Mouse (Mus musculus) hindbrain, embryonic 12.5 days (tissue): ENCODE results near the gene Ttc30b. TPM values are rescaled to one million over a fixed set of nuclear protein-coding genes. Genes with fewer than 3 reads are reported as not detected.
"Not testable (repeated sequence)": the region's sequence is repeated elsewhere in the genome, so short reads cannot be mapped to it uniquely, and the experiment has no call there.

Experiments used
- ATAC-seq: fragments of 200-750 bp; cut with Nextera tagmentation; 2 replicates; pipeline ENCODE4 v1.8.0; 2017; ENCODE audit warnings: moderate TSS enrichment; ENCODE audit not compliant: low FRiP score
- H3K27ac ChIP-seq: fragments of 300-500 bp; sonication (generic); 2 replicates; pipeline ENCODE4 v1.5.1; 2016; ENCODE audit warnings: mild to moderate bottlenecking
- H3K27me3 ChIP-seq: fragments of 300-500 bp; sonication (generic); 2 replicates; pipeline ENCODE4 v1.6.1; 2016; ENCODE audit warnings: mild to moderate bottlenecking
- H3K36me3 ChIP-seq: fragments of 300-500 bp; sonication (generic); 2 replicates; pipeline ENCODE4 v1.6.1; 2016; ENCODE audit warnings: mild to moderate bottlenecking
- H3K4me1 ChIP-seq: fragments of 300-500 bp; sonication (generic); 2 replicates; pipeline ENCODE4 v1.6.1; 2016
- H3K4me2 ChIP-seq: fragments of 300-500 bp; sonication (generic); replicated peaks from 2 replicates; pipeline ENCODE4 v1.6.1; 2016; ENCODE audit warnings: mild to moderate bottlenecking
- H3K4me3 ChIP-seq: fragments of 300-500 bp; sonication (generic); 2 replicates; pipeline ENCODE4 v1.5.1; 2016; ENCODE audit warnings: mild to moderate bottlenecking
- H3K9ac ChIP-seq: fragments of 300-500 bp; sonication (generic); 2 replicates; pipeline ENCODE4 v1.6.1; 2016; ENCODE audit warnings: mild to moderate bottlenecking, moderate library complexity
- H3K9me3 ChIP-seq: fragments of 300-500 bp; sonication (generic); replicated peaks from 2 replicates; pipeline ENCODE4 v1.6.1; 2016; ENCODE audit warnings: mild to moderate bottlenecking
- WGBS: fragments of 180-500 bp; shearing (Covaris S2); methylation state at CpG from one replicate; pipeline ENCODE4 v1.1.7; 2016; 5-methylcytosine and 5-hydroxymethylcytosine counted together
- polyA plus RNA-seq: library from polyadenylated mRNA; unstranded; fragments of >200 nt; fragmentation: Nextera tagmentation; extraction: Ambion mirVana; gene quantifications from 2 replicates; pipeline ENCODE4 v1.2.1, GENCODE M21; 2016

Gene Ttc30b
- polyA plus RNA-seq: 14.4 and 15.3 TPM in 2 replicates

- ATAC-seq: peak; percentile 92
- Histone ChIP-seq H3K27me3 (no peaks in the 10 kb centered on the region), H3K4me3 (peak within 1 kb of the TSS; percentile 46), H3K27ac (peak within 1 kb of the TSS; percentile 82), H3K36me3 (no peaks in the 10 kb centered on the region), H3K9ac (peak within 1 kb of the TSS; percentile 59), H3K4me2 (peak within 1 kb of the TSS; percentile 63), H3K9me3 (no peaks in the 10 kb centered on the region), H3K4me1 (peaks cover 4% of the 10 kb centered on the region; the same call in 1 of the 2 replicates)
- 5% methylated on average over 41 of the region's 42 CpGs for WGBS
Observed at GRCm38 (mm10) chr2:75938117-75939063, at the start of gene Ttc30b. TSS of gene Ttc30b (minus strand) at chr2:75938585.

GRCm38 (mm10) chr2:75987739-75988138 is 49.4 kb upstream of the Ttc30b start:
- no peak overlapping the region for H3K4me3 ChIP-seq
- WGBS: 68% methylated on average over 9 of the region's 9 CpGs
- H3K4me2 ChIP-seq: no peak overlapping the region
- H3K9me3 ChIP-seq: no peaks in the 10 kb centered on the region
- H3K36me3 ChIP-seq: no peaks in the 10 kb centered on the region
- ATAC-seq: no peak
- peaks cover 31% of the 10 kb centered on the region for H3K4me1 ChIP-seq
- H3K27ac ChIP-seq: peak overlapping the region; percentile 90
- no peaks in the 10 kb centered on the region for H3K27me3 ChIP-seq
- H3K9ac ChIP-seq: no peak overlapping the region

GRCm38 (mm10) chr2:75985124-75985523 is 46.7 kb upstream of the Ttc30b start:
- no peak overlapping the region for H3K4me3 ChIP-seq
- WGBS: 9% methylated on average over 2 of the region's 2 CpGs
- H3K27me3 ChIP-seq: no peaks in the 10 kb centered on the region
- H3K4me2 ChIP-seq: no peak overlapping the region
- peak; percentile 59; the same call in 1 of the 2 replicates for ATAC-seq
- no peaks in the 10 kb centered on the region for H3K9me3 ChIP-seq
- 0 out of 2 replicates have a peak overlapping the region, but pooled peaks have one; percentile 6 for H3K9ac ChIP-seq
- peak overlapping the region; percentile 68 for H3K27ac ChIP-seq
- H3K36me3 ChIP-seq: no peaks in the 10 kb centered on the region
- H3K4me1 ChIP-seq: peaks cover 23% of the 10 kb centered on the region

- WGBS: 75% methylated on average over 3 of the region's 3 CpGs
- no peak overlapping the region for H3K27ac ChIP-seq
Observed at GRCm38 (mm10) chr2:75983847-75984246, 45.5 kb upstream of the Ttc30b start.

GRCm38 (mm10) chr2:75983091-75983490 is 44.7 kb upstream of the Ttc30b start:
- no peaks in the 10 kb centered on the region for H3K9me3 ChIP-seq
- WGBS: 95% methylated on average over 3 of the region's 3 CpGs
- no peak overlapping the region for H3K9ac ChIP-seq
- H3K27me3 ChIP-seq: no peaks in the 10 kb centered on the region
- no peak for ATAC-seq
- no peak overlapping the region for H3K4me2 ChIP-seq
- H3K27ac ChIP-seq: no peak overlapping the region
- no peak overlapping the region for H3K4me3 ChIP-seq
- H3K4me1 ChIP-seq: peaks cover 13% of the 10 kb centered on the region
- H3K36me3 ChIP-seq: no peaks in the 10 kb centered on the region

More at GRCm38 (mm10) chr2:75983847-75984246, 45.5 kb upstream of the Ttc30b start:
- Histone ChIP-seq H3K27me3 (no peaks in the 10 kb centered on the region), H3K4me3 (no peak overlapping the region), H3K36me3 (no peaks in the 10 kb centered on the region), H3K4me1 (peaks cover 20% of the 10 kb centered on the region), H3K9me3 (no peaks in the 10 kb centered on the region), H3K9ac (no peak overlapping the region), H3K4me2 (no peak overlapping the region)
- ATAC-seq: no peak

GRCm38 (mm10) chr2:75982626-75983025 is 44.2 kb upstream of the Ttc30b start:
- peaks cover 8% of the 10 kb centered on the region for H3K4me1 ChIP-seq
- no peak overlapping the region for H3K4me3 ChIP-seq
- no peaks in the 10 kb centered on the region for H3K9me3 ChIP-seq
- H3K27ac ChIP-seq: no peak overlapping the region
- WGBS: 97% methylated on average over 4 of the region's 4 CpGs
- no peak overlapping the region for H3K4me2 ChIP-seq
- no peaks in the 10 kb centered on the region for H3K36me3 ChIP-seq
- no peak for ATAC-seq
- no peaks in the 10 kb centered on the region for H3K27me3 ChIP-seq
- no peak overlapping the region for H3K9ac ChIP-seq

GRCm38 (mm10) chr2:75981440-75982081 is 43.2 kb upstream of the Ttc30b start, which contains the start of gene Ttc30a1:
TSS of gene Ttc30a1 (minus strand) at chr2:75981967.
- peak; percentile 71 for ATAC-seq
- Histone ChIP-seq H3K4me2 (peak within 1 kb of the TSS; percentile 64), H3K9ac (peak within 1 kb of the TSS; percentile 53), H3K4me3 (peak within 1 kb of the TSS; percentile 45)
- not testable (repeated sequence) for H3K9me3 ChIP-seq, H3K27me3 ChIP-seq, H3K27ac ChIP-seq, H3K36me3 ChIP-seq, H3K4me1 ChIP-seq
- WGBS: 4% methylated on average over 33 of the region's 34 CpGs

- 95% methylated on average over 13 of the region's 13 CpGs for WGBS
- not testable (repeated sequence) for H3K27me3 ChIP-seq, ATAC-seq, H3K4me1 ChIP-seq, H3K9me3 ChIP-seq, H3K9ac ChIP-seq, H3K36me3 ChIP-seq, H3K27ac ChIP-seq
- peak overlapping the region; percentile 64 for H3K4me2 ChIP-seq
- H3K4me3 ChIP-seq: peak overlapping the region; percentile 45
Observed at GRCm38 (mm10) chr2:75980933-75981439, 42.6 kb upstream of the Ttc30b start.

GRCm38 (mm10) chr2:75977752-75978368 is 39.5 kb upstream of the Ttc30b start, which contains the start of gene Ttc30a2:
TSS of gene Ttc30a2 (minus strand) at chr2:75978170.
- 22% methylated on average over 20 of the region's 24 CpGs for WGBS
- ATAC-seq: not testable (repeated sequence)
- H3K4me2 ChIP-seq: peak within 1 kb of the TSS; percentile 19; the same call in 1 of the 2 replicates

GRCm38 (mm10) chr2:75976070-75976469 is 37.7 kb upstream of the Ttc30b start:
- not testable (repeated sequence) for H3K9me3 ChIP-seq, H3K36me3 ChIP-seq, H3K27ac ChIP-seq, H3K4me1 ChIP-seq, H3K4me3 ChIP-seq, ATAC-seq, H3K27me3 ChIP-seq, H3K4me2 ChIP-seq, H3K9ac ChIP-seq
- WGBS: 91% methylated on average over 2 of the region's 2 CpGs

More at GRCm38 (mm10) chr2:75977752-75978368, 39.5 kb upstream of the Ttc30b start, which contains the start of gene Ttc30a2:
- not testable (repeated sequence) for H3K36me3 ChIP-seq, H3K9ac ChIP-seq, H3K27me3 ChIP-seq, H3K27ac ChIP-seq, H3K4me3 ChIP-seq, H3K4me1 ChIP-seq, H3K9me3 ChIP-seq

GRCm38 (mm10) chr2:75974131-75974530 is 35.7 kb upstream of the Ttc30b start:
- no peak overlapping the region for H3K9ac ChIP-seq
- WGBS: 75% methylated on average over 9 of the region's 9 CpGs
- no peak for ATAC-seq
- H3K36me3 ChIP-seq: no peaks in the 10 kb centered on the region
- H3K4me2 ChIP-seq: no peak overlapping the region
- no peaks in the 10 kb centered on the region for H3K9me3 ChIP-seq
- H3K27me3 ChIP-seq: no peaks in the 10 kb centered on the region
- H3K27ac ChIP-seq: no peak overlapping the region
- H3K4me1 ChIP-seq: no peaks in the 10 kb centered on the region
- H3K4me3 ChIP-seq: no peak overlapping the region
